Mouse (Mus musculus): ENCODE data around the gene Mtfp1. TPM values are rescaled to one million over a fixed set of nuclear protein-coding genes. Genes with fewer than 3 reads are reported as not detected.
A peak's percentile ranks its signal among the peaks of the same experiment; 100 is the strongest.

Gene Mtfp1
- polyA plus RNA-seq, 1 experiment = 31.2 TPM

DNA sequence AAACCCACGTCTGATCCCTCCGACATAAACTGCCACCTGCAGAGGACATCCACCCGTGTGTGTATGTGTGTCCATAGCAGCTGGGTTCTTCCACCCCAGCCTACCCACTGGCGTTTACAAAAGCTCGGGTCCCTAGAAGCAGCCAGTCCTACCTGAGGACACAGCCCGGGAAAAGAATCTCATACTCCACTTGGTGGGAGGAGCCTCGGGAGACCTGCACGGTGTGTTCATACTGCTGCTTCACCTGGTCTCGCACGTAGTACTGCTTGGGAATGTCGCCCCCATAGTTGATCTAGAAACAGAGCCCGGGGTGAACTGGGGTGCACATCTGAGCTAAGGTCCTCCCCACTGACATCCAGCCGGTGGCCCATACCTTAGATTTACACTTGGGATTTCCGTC lies 8.3 kb upstream of the Mtfp1 start:
- no peak overlapping the region for H3K4me3 ChIP-seq (ENCODE audit: insufficient read depth, low read depth, low read length)
- WGBS = 85% methylated on average over 14 of the region's 14 CpGs
- no peaks in the 10 kb centered on the region for H3K27me3 ChIP-seq (replicated peaks; ENCODE audit: control insufficient read depth, insufficient read depth, low read length)
- H3K4me1 ChIP-seq (ENCODE audit: control insufficient read depth, insufficient read depth, low read length) = no peaks in the 10 kb centered on the region
- no peaks in the 10 kb centered on the region for H3K36me3 ChIP-seq (ENCODE audit: control insufficient read depth, insufficient read depth, low read length)
- DNase-seq = no peak
- no peak overlapping the region for H3K27ac ChIP-seq (ENCODE audit: insufficient read depth, low read depth, low read length)
- TF ChIP-seq POLR2A (IDR thresholded peaks at IDR 0.05; ENCODE audit: low read depth, low read length) = no peak

- DNase-seq = no peak
These were observed 6.6 kb upstream of the Mtfp1 start for GRCm38 (mm10) chr11:4101851-4102250.

DNA sequence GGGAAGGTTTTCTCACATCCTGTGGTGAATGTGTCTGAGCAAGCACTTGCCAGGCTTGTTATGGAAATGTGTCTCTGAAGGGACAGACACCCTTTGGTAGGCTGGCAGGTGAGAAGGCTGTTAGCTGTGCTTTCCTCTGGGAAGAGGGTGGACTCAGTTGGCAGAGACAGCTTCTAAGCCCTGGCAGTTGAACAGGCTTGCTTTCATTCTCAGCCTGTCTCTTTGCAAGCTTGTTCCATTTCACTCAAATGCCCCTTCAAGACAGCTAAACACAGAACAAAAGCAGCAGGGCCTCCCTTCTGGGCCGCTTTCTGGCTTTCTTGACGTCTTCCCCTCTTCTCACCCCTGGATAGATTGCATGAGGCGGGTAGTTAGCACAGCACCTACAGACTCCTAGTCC lies 4.2 kb upstream of the Mtfp1 start:
- H3K27ac ChIP-seq (ENCODE audit: insufficient read depth, low read depth, low read length) = no peak overlapping the region
- no peaks in the 10 kb centered on the region for H3K27me3 ChIP-seq (replicated peaks; ENCODE audit: control insufficient read depth, insufficient read depth, low read length)
- DNase-seq = no peak
- 92% methylated on average over 3 of the region's 3 CpGs for WGBS
- TF ChIP-seq CTCF (conservative IDR thresholded peaks at IDR 0.05; ENCODE audit: insufficient read depth, insufficient read length, low read depth, low read length) (no peak), POLR2A (IDR thresholded peaks at IDR 0.05; ENCODE audit: low read depth, low read length) (no peak)
- no peaks in the 10 kb centered on the region for H3K36me3 ChIP-seq (ENCODE audit: control insufficient read depth, insufficient read depth, low read length)
- H3K4me3 ChIP-seq (ENCODE audit: insufficient read depth, low read depth, low read length) = no peak overlapping the region
- peaks cover 10% of the 10 kb centered on the region for H3K4me1 ChIP-seq (ENCODE audit: control insufficient read depth, insufficient read depth, low read length)

More at GRCm38 (mm10) chr11:4101851-4102250, 6.6 kb upstream of the Mtfp1 start:
- 84% methylated on average over 5 of the region's 5 CpGs for WGBS
- no peak for TF ChIP-seq POLR2A (IDR thresholded peaks at IDR 0.05; ENCODE audit: low read depth, low read length)
- Histone ChIP-seq H3K4me1 (ENCODE audit: control insufficient read depth, insufficient read depth, low read length) (peaks cover 6% of the 10 kb centered on the region), H3K27me3 (replicated peaks; ENCODE audit: control insufficient read depth, insufficient read depth, low read length) (no peaks in the 10 kb centered on the region), H3K36me3 (ENCODE audit: control insufficient read depth, insufficient read depth, low read length) (no peaks in the 10 kb centered on the region), H3K4me3 (ENCODE audit: insufficient read depth, low read depth, low read length) (no peak overlapping the region), H3K27ac (ENCODE audit: insufficient read depth, low read depth, low read length) (no peak overlapping the region)

DNA sequence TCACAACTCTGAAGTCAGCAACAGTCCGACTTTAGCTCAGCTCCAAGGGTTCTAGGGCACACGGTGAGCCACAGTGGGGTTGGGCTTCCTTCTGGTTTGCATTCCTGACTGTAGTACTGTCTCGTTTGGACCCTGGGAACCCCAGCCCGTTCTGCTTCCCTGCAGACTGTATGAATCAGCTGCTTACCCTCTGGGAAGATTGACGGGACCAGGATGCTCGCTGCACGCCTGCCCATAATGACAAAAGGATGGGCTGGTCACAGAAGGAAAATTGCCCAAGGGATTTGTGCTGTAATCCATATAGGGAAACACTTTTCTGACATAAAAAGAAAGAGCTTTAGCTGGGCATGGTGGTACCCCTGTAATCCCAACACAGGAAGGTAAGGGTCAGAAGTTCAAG lies 3.6 kb upstream of the Mtfp1 start:
- no peak for DNase-seq
- no peak overlapping the region for H3K4me3 ChIP-seq (ENCODE audit: insufficient read depth, low read depth, low read length)
- H3K27me3 ChIP-seq (replicated peaks; ENCODE audit: control insufficient read depth, insufficient read depth, low read length) = no peaks in the 10 kb centered on the region
- peaks cover 10% of the 10 kb centered on the region for H3K4me1 ChIP-seq (ENCODE audit: control insufficient read depth, insufficient read depth, low read length)
- 79% methylated on average over 7 of the region's 7 CpGs for WGBS
- TF ChIP-seq POLR2A (IDR thresholded peaks at IDR 0.05; ENCODE audit: low read depth, low read length) (no peak), CTCF (conservative IDR thresholded peaks at IDR 0.05; ENCODE audit: insufficient read depth, insufficient read length, low read depth, low read length) (no peak)
- no peak overlapping the region for H3K27ac ChIP-seq (ENCODE audit: insufficient read depth, low read depth, low read length)
- no peaks in the 10 kb centered on the region for H3K36me3 ChIP-seq (ENCODE audit: control insufficient read depth, insufficient read depth, low read length)

GRCm38 (mm10) chr11:4098120-4098519 lies 2.9 kb upstream of the Mtfp1 start:
- H3K36me3 ChIP-seq (ENCODE audit: control insufficient read depth, insufficient read depth, low read length) = no peaks in the 10 kb centered on the region
- no peaks in the 10 kb centered on the region for H3K27me3 ChIP-seq (replicated peaks; ENCODE audit: control insufficient read depth, insufficient read depth, low read length)
- WGBS = 66% methylated on average over 8 of the region's 8 CpGs
- peaks cover 10% of the 10 kb centered on the region for H3K4me1 ChIP-seq (ENCODE audit: control insufficient read depth, insufficient read depth, low read length)
- H3K4me3 ChIP-seq (ENCODE audit: insufficient read depth, low read depth, low read length) = no peak overlapping the region
- no peak overlapping the region for H3K27ac ChIP-seq (ENCODE audit: insufficient read depth, low read depth, low read length)
- TF ChIP-seq CTCF (conservative IDR thresholded peaks at IDR 0.05; ENCODE audit: insufficient read depth, insufficient read length, low read depth, low read length) (0 out of 2 replicates have a peak, but pooled peaks have one; percentile 10), POLR2A (IDR thresholded peaks at IDR 0.05; ENCODE audit: low read depth, low read length) (no peak)
- no peak for DNase-seq

GRCm38 (mm10) chr11:4097091-4097621 lies 1.9 kb upstream of the Mtfp1 start:
- Histone ChIP-seq H3K27ac (ENCODE audit: insufficient read depth, low read depth, low read length) (peak overlapping the region; percentile 81), H3K4me1 (ENCODE audit: control insufficient read depth, insufficient read depth, low read length) (peaks cover 10% of the 10 kb centered on the region), H3K4me3 (ENCODE audit: insufficient read depth, low read depth, low read length) (peak overlapping the region; percentile 71), H3K36me3 (ENCODE audit: control insufficient read depth, insufficient read depth, low read length) (no peaks in the 10 kb centered on the region), H3K27me3 (replicated peaks; ENCODE audit: control insufficient read depth, insufficient read depth, low read length) (no peaks in the 10 kb centered on the region)
- no peak for DNase-seq
- 23% methylated on average over 10 of the region's 10 CpGs for WGBS
- no peak for TF ChIP-seq POLR2A (IDR thresholded peaks at IDR 0.05; ENCODE audit: low read depth, low read length)
- TF ChIP-seq CTCF (conservative IDR thresholded peaks at IDR 0.05; ENCODE audit: insufficient read depth, insufficient read length, low read depth, low read length) = no peak

- peak; percentile 99 for DNase-seq
- Histone ChIP-seq H3K27me3 (replicated peaks; ENCODE audit: control insufficient read depth, insufficient read depth, low read length) (no peaks in the 10 kb centered on the region), H3K27ac (ENCODE audit: insufficient read depth, low read depth, low read length) (peak overlapping the region; percentile 81), H3K4me3 (ENCODE audit: insufficient read depth, low read depth, low read length) (peak overlapping the region; percentile 71), H3K4me1 (ENCODE audit: control insufficient read depth, insufficient read depth, low read length) (peaks cover 10% of the 10 kb centered on the region), H3K36me3 (ENCODE audit: control insufficient read depth, insufficient read depth, low read length) (peaks cover 3% of the 10 kb centered on the region; the same call in 1 of the 2 replicates)
- TF ChIP-seq CTCF (conservative IDR thresholded peaks at IDR 0.05; ENCODE audit: insufficient read depth, insufficient read length, low read depth, low read length) (no peak), POLR2A (IDR thresholded peaks at IDR 0.05; ENCODE audit: low read depth, low read length) (peak; percentile 22)
- WGBS = 3% methylated on average over 45 of the region's 45 CpGs
These were observed 1.1 kb upstream of the Mtfp1 start for GRCm38 (mm10) chr11:4096054-4096984.
